Mouse (Mus musculus): ENCODE results near the gene Cux2. TPM values are rescaled to one million over a fixed set of nuclear protein-coding genes. Genes with fewer than 3 reads are reported as not detected.
A peak's percentile ranks its signal among the peaks of the same experiment; 100 is the strongest.

The Cux2 gene
- total and polyA plus RNA-seq, 3 experiments, result 0.11 TPM; not detected in 2

- H3K4me3 ChIP-seq (ENCODE audit: low read depth, low read length), result no peak overlapping the region
- TF ChIP-seq TAL1 (conservative IDR thresholded peaks at IDR 0.05; ENCODE audit: low read depth, low read length) (no peak), POLR2AphosphoS5 (IDR thresholded peaks at IDR 0.05; ENCODE audit: insufficient replicate concordance, low read depth, low read length) (0 out of 2 replicates have a peak, but pooled peaks have one; percentile 23)
- H3K4me1 ChIP-seq (ENCODE audit: insufficient read depth, low read depth, low read length), result peaks cover 39% of the 10 kb centered on the region
- no peaks in the 10 kb centered on the region for H3K27me3 ChIP-seq (ENCODE audit: insufficient read depth, low read length)
- ATAC-seq (ENCODE audit: extremely low read depth, insufficient number of reproducible peaks, low FRiP score, poor library complexity, severe bottlenecking) (no peak), DNase-seq (ENCODE audit: low spot score) (no peak)
- H3K36me3 ChIP-seq (replicated peaks), result peaks cover 100% of the 10 kb centered on the region
- no peaks in the 10 kb centered on the region for H3K9me3 ChIP-seq (replicated peaks)
Observed at GRCm38 (mm10) chr5:121822786-121823505, 227.0 kb downstream of the Cux2 start.

GRCm38 (mm10) chr5:121821552-121821951, 228.3 kb downstream of the Cux2 start:
- DNase-seq (ENCODE audit: low spot score) (no peak), ATAC-seq (ENCODE audit: extremely low read depth, insufficient number of reproducible peaks, low FRiP score, poor library complexity, severe bottlenecking) (no peak)
- Histone ChIP-seq H3K4me3 (ENCODE audit: low read depth, low read length) (no peak overlapping the region), H3K27me3 (ENCODE audit: insufficient read depth, low read length) (no peaks in the 10 kb centered on the region), H3K9me3 (replicated peaks) (no peaks in the 10 kb centered on the region), H3K4me1 (ENCODE audit: insufficient read depth, low read depth, low read length) (peaks cover 39% of the 10 kb centered on the region), H3K36me3 (replicated peaks) (peaks cover 100% of the 10 kb centered on the region)
- TF ChIP-seq GATA1 (IDR thresholded peaks at IDR 0.05; ENCODE audit: borderline replicate concordance, low read length) (no peak), CTCF (IDR thresholded peaks at IDR 0.05; ENCODE audit: low read depth, low read length) (no peak), TAL1 (conservative IDR thresholded peaks at IDR 0.05; ENCODE audit: low read depth, low read length) (no peak), GATA2 (IDR thresholded peaks at IDR 0.05; ENCODE audit: borderline replicate concordance, low read depth, low read length) (no peak), POLR2AphosphoS5 (IDR thresholded peaks at IDR 0.05; ENCODE audit: insufficient replicate concordance, low read depth, low read length) (no peak)

- no peak for DNase-seq (ENCODE audit: low spot score)
- H3K4me3 ChIP-seq (ENCODE audit: low read depth, low read length), result no peak overlapping the region
- H3K4me1 ChIP-seq (ENCODE audit: insufficient read depth, low read depth, low read length), result peaks cover 39% of the 10 kb centered on the region
- ATAC-seq (ENCODE audit: extremely low read depth, insufficient number of reproducible peaks, low FRiP score, poor library complexity, severe bottlenecking), result no peak
- no peaks in the 10 kb centered on the region for H3K27me3 ChIP-seq (ENCODE audit: insufficient read depth, low read length)
- H3K9me3 ChIP-seq (replicated peaks), result no peaks in the 10 kb centered on the region
- no peak for TF ChIP-seq GATA1 (IDR thresholded peaks at IDR 0.05; ENCODE audit: borderline replicate concordance, low read length)
- TF ChIP-seq TAL1 (conservative IDR thresholded peaks at IDR 0.05; ENCODE audit: low read depth, low read length), result no peak
- no peak for TF ChIP-seq POLR2AphosphoS5 (IDR thresholded peaks at IDR 0.05; ENCODE audit: insufficient replicate concordance, low read depth, low read length)
- no peak for TF ChIP-seq GATA2 (IDR thresholded peaks at IDR 0.05; ENCODE audit: borderline replicate concordance, low read depth, low read length)
- no peak for TF ChIP-seq CTCF (IDR thresholded peaks at IDR 0.05; ENCODE audit: low read depth, low read length)
- peaks cover 100% of the 10 kb centered on the region for H3K36me3 ChIP-seq (replicated peaks)
Observed at GRCm38 (mm10) chr5:121821116-121821515, 228.8 kb downstream of the Cux2 start.

GRCm38 (mm10) chr5:121820657-121821056, 229.2 kb downstream of the Cux2 start:
- ATAC-seq (ENCODE audit: extremely low read depth, insufficient number of reproducible peaks, low FRiP score, poor library complexity, severe bottlenecking) (no peak), DNase-seq (ENCODE audit: low spot score) (no peak)
- Histone ChIP-seq H3K36me3 (replicated peaks) (peaks cover 100% of the 10 kb centered on the region), H3K4me1 (ENCODE audit: insufficient read depth, low read depth, low read length) (peaks cover 41% of the 10 kb centered on the region), H3K4me3 (ENCODE audit: low read depth, low read length) (no peak overlapping the region), H3K9me3 (replicated peaks) (no peaks in the 10 kb centered on the region), H3K27me3 (ENCODE audit: insufficient read depth, low read length) (no peaks in the 10 kb centered on the region)
- TF ChIP-seq CTCF (IDR thresholded peaks at IDR 0.05; ENCODE audit: low read depth, low read length) (no peak), POLR2AphosphoS5 (IDR thresholded peaks at IDR 0.05; ENCODE audit: insufficient replicate concordance, low read depth, low read length) (no peak), TAL1 (conservative IDR thresholded peaks at IDR 0.05; ENCODE audit: low read depth, low read length) (no peak), GATA1 (IDR thresholded peaks at IDR 0.05; ENCODE audit: borderline replicate concordance, low read length) (no peak), GATA2 (IDR thresholded peaks at IDR 0.05; ENCODE audit: borderline replicate concordance, low read depth, low read length) (no peak)

GRCm38 (mm10) chr5:121820161-121820560, 229.7 kb downstream of the Cux2 start:
- ATAC-seq (ENCODE audit: extremely low read depth, insufficient number of reproducible peaks, low FRiP score, poor library complexity, severe bottlenecking) (no peak), DNase-seq (ENCODE audit: low spot score) (no peak)
- Histone ChIP-seq H3K9me3 (replicated peaks) (no peaks in the 10 kb centered on the region), H3K4me1 (ENCODE audit: insufficient read depth, low read depth, low read length) (peaks cover 36% of the 10 kb centered on the region), H3K36me3 (replicated peaks) (peaks cover 100% of the 10 kb centered on the region), H3K27me3 (ENCODE audit: insufficient read depth, low read length) (no peaks in the 10 kb centered on the region), H3K4me3 (ENCODE audit: low read depth, low read length) (no peak overlapping the region)
- no peak for TF ChIP-seq CTCF (IDR thresholded peaks at IDR 0.05; ENCODE audit: low read depth, low read length)
- no peak for TF ChIP-seq POLR2AphosphoS5 (IDR thresholded peaks at IDR 0.05; ENCODE audit: insufficient replicate concordance, low read depth, low read length)

GRCm38 (mm10) chr5:121819559-121819958, 230.3 kb downstream of the Cux2 start:
- Histone ChIP-seq H3K9me3 (replicated peaks) (no peaks in the 10 kb centered on the region), H3K36me3 (replicated peaks) (peaks cover 98% of the 10 kb centered on the region), H3K4me1 (ENCODE audit: insufficient read depth, low read depth, low read length) (peaks cover 32% of the 10 kb centered on the region), H3K4me3 (ENCODE audit: low read depth, low read length) (no peak overlapping the region), H3K27me3 (ENCODE audit: insufficient read depth, low read length) (no peaks in the 10 kb centered on the region)
- no peak for ATAC-seq (ENCODE audit: extremely low read depth, insufficient number of reproducible peaks, low FRiP score, poor library complexity, severe bottlenecking)
- no peak for DNase-seq (ENCODE audit: low spot score)
- no peak for TF ChIP-seq TAL1 (conservative IDR thresholded peaks at IDR 0.05; ENCODE audit: low read depth, low read length)
- TF ChIP-seq CTCF (IDR thresholded peaks at IDR 0.05; ENCODE audit: low read depth, low read length), result no peak
- no peak for TF ChIP-seq GATA1 (IDR thresholded peaks at IDR 0.05; ENCODE audit: borderline replicate concordance, low read length)
- TF ChIP-seq GATA2 (IDR thresholded peaks at IDR 0.05; ENCODE audit: borderline replicate concordance, low read depth, low read length), result no peak
- TF ChIP-seq POLR2AphosphoS5 (IDR thresholded peaks at IDR 0.05; ENCODE audit: insufficient replicate concordance, low read depth, low read length), result no peak

Measured in G1E (cell line).